Mouse (Mus musculus) hematopoietic stem cell, adult 5-6 weeks (primary cell): ENCODE measurements around the gene Sgpp1. TPM values are rescaled to one million over a fixed set of nuclear protein-coding genes. Genes with fewer than 3 reads are reported as not detected.

Source experiments
- ATAC-seq, 2 experiments: fragments of 125-278 bp in 1 of 2; replicated peaks in 1 of 2; 2 replicates each; pipeline ENCODE4 v1.8.0; 2016 to 2017; ENCODE audit warnings: inconsistent platforms in 2 of 2, mild to moderate bottlenecking in 2 of 2, moderate number of reproducible peaks in 2 of 2, low read depth in 1 of 2, moderate TSS enrichment in 1 of 2; ENCODE audit not compliant: low FRiP score in 2 of 2, poor library complexity in 2 of 2, severe bottlenecking in 2 of 2, insufficient read depth in 1 of 2, low TSS enrichment in 1 of 2
- total RNA-seq: library from RNA; stranded (forward); fragments of 172-1452, 232-1000 nt; gene quantifications from 2 replicates; pipeline ENCODE4 v1.2.3, GENCODE M21; 2017

Gene Sgpp1
- total RNA-seq, 1 experiment from 2014 or later, result 49.3 TPM

- peak; percentile 94 to 95 for ATAC-seq
Measured at GRCm38 (mm10) chr12:75669258-75670106, 66.0 kb downstream of the Sgpp1 start, which contains the start of gene Wdr89. Gene Wdr89, minus strand, starts transcription at chr12:75669537.

- 0 out of 4 replicates have a peak, but pooled peaks of 1 of the 2 experiments have one; percentile 14 for ATAC-seq
Measured at GRCm38 (mm10) chr12:75668916-75669257, 66.6 kb downstream of the Sgpp1 start.

GRCm38 (mm10) chr12:75668221-75668620 lies 67.3 kb downstream of the Sgpp1 start:
- ATAC-seq, result no peak

GRCm38 (mm10) chr12:75666939-75667338 lies 68.6 kb downstream of the Sgpp1 start:
- ATAC-seq, result no peak

- ATAC-seq, result no peak
Measured at GRCm38 (mm10) chr12:75664516-75664810, 71.1 kb downstream of the Sgpp1 start.

Other genes with a start within 250 kb of the Sgpp1 start
- gene Ppp2r5e, start 139.5 kb downstream of the Sgpp1 start, total RNA-seq, result 22.2 and 26.7 TPM in 2 replicates
- 14.1 and 35.0 TPM in 2 replicates for gene Wdr89, start 66.2 kb downstream of the Sgpp1 start, total RNA-seq
- gene Syne2, start 82.4 kb upstream of the Sgpp1 start, total RNA-seq, result 30.6 and 41.3 TPM in 2 replicates